Mouse (Mus musculus): ENCODE measurements around the gene Macrod2.

- TF ChIP-seq CTCF (IDR thresholded peaks at IDR 0.05; ENCODE audit: borderline replicate concordance, insufficient read depth, low read depth, low read length): no peak
- no peak for TF ChIP-seq POLR2A (IDR thresholded peaks at IDR 0.05; ENCODE audit: borderline replicate concordance, insufficient read depth, low read length)
These were observed 2009.2 kb downstream of the Macrod2 start for GRCm38 (mm10) chr2:142404321-142404720.

All from cerebellum, adult 2 months (tissue).